ENCODE assay signal across 16 mouse cellular contexts in genomic region chr2:97434140-97434539, GRCm38 (mm10).
"Had no signal": no experiment of that assay in that cellular context is flagged by ENCODE, and none has a peak within 500 bp of the region (broad histone marks: within the 10 kb centered on the region; RNA-seq: fewer than 3 reads in every experiment).

No protein-coding gene starts in this region.

- ATAC-seq: midbrain, embryonic 13.5 days had no signal

- DNase-seq: kidney, adult 18-20 months; kidney, adult 9 months; kidney, postnatal 14 days; kidney, postnatal 4 days; liver, embryonic 13.5 days; lung, adult 2 months; lung, postnatal 14 days; retina, postnatal 1 day; right cerebral cortex, postnatal 25 days; spleen, adult 18-20 months; thymus, postnatal 25 days had no signal

- H3K27me3 ChIP-seq: liver, embryonic 13.5 days; midbrain, embryonic 13.5 days; neural tube, embryonic 12.5 days; neural tube, embryonic 15.5 days; stomach, embryonic 15.5 days had no signal

- H3K36me3 ChIP-seq: liver, embryonic 13.5 days; midbrain, embryonic 10.5 days; midbrain, embryonic 13.5 days; neural tube, embryonic 12.5 days; neural tube, embryonic 15.5 days; stomach, embryonic 15.5 days had no signal

- H3K4me3 ChIP-seq: liver, embryonic 13.5 days; midbrain, embryonic 10.5 days; midbrain, embryonic 13.5 days; neural tube, embryonic 12.5 days; neural tube, embryonic 15.5 days; stomach, embryonic 15.5 days had no signal
